Comparison of ENCODE assay signal across 8 mouse cellular contexts in the genomic region with DNA sequence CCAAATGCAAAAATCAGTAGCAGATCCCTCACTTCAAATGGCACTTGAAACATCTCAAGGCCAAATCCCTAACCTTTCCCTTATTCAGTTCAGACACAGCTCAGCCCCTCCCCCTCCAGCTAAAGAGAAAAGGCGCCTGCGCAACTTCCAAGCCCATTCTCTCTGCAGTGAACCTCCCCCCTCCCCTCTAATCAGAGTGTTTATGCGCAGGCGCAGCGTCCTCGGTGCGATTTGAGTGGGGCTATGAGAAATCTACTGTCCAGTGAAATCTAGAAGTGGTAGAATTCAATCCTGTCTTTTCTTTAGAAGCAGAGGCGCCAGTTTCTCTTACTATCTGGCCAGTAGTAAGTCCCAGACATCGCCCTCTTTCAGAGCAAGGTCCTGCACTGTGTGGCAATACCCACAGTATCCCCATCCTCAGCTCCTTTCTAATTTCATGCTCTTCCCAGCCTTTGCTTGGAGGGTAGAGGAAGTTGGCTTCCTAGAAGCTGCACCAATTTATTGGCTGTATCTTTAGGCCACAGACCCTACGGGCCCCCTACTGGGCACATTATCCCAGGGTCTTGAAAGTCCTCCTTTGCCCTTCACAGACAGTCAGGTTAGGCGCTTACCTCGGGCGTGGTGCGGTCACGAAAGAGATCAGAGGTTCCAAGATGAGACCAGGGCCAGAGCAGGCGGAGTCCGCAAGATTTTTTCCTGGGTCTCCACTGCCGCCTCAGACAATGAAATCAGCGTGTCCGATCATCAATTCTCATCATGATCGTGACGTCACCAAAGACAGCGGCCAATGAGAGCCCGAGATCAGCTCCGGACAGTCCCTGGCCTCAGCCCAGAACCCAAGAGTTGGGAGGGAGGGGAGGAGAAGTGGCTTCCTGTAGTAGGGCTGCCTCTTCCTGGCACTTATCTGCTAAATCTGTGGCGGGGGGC. TPM values are rescaled to one million over a fixed set of nuclear protein-coding genes. Genes with fewer than 3 reads are reported as not detected.
DNase-seq lines count a peak whose midpoint lies in the region; ATAC-seq and TF ChIP-seq lines count a peak whose summit lies in the region.

A gene (minus strand): TSS at position 724 of the 927 bp plus-strand sequence.

- no peaks in the 10 kb centered on the region for H3K36me3 ChIP-seq in hindbrain, embryonic 15.5 days
- H3K36me3 ChIP-seq in lung, postnatal 0 days (ENCODE audit: insufficient read depth, low read length) = no peaks in the 10 kb centered on the region

- no peak for TF ChIP-seq CTCF in cortical plate, adult 2 months (IDR thresholded peaks at IDR 0.05; ENCODE audit: extremely low read depth, insufficient read depth, low read length)
- peak; percentile 6; the same call in 1 of the 2 replicates for TF ChIP-seq CTCF in lung, postnatal 0 days (IDR thresholded peaks at IDR 0.05)

- no peaks in the 10 kb centered on the region for H3K4me1 ChIP-seq in cortical plate, adult 2 months (ENCODE audit: control insufficient read depth, insufficient read depth, low read length)
- no peaks in the 10 kb centered on the region for H3K4me1 ChIP-seq in hindbrain, embryonic 15.5 days (replicated peaks)
- no peaks in the 10 kb centered on the region for H3K4me1 ChIP-seq in lung, postnatal 0 days (ENCODE audit: insufficient read depth, low read depth, low read length)

- peak within 1 kb of the TSS; percentile 57 for H3K9ac ChIP-seq in hindbrain, embryonic 15.5 days
- H3K9ac ChIP-seq in lung, postnatal 0 days (replicated peaks; ENCODE audit: low read depth) = no peak within 1 kb of the TSS

- no peak for TF ChIP-seq EP300 in lung, postnatal 0 days (IDR thresholded peaks at IDR 0.05)

- H3K4me2 ChIP-seq in hindbrain, embryonic 15.5 days = peak within 1 kb of the TSS; percentile 57
- peak within 1 kb of the TSS; percentile 50 for H3K4me2 ChIP-seq in lung, postnatal 0 days (replicated peaks; ENCODE audit: low read depth, low read length)

- no peaks in the 10 kb centered on the region for H3K27me3 ChIP-seq in hindbrain, embryonic 15.5 days
- H3K27me3 ChIP-seq in lung, postnatal 0 days (replicated peaks; ENCODE audit: insufficient read depth, low read length) = no peaks in the 10 kb centered on the region

- H3K4me3 ChIP-seq in cortical plate, adult 2 months (ENCODE audit: insufficient read depth, low read length) = peak within 1 kb of the TSS; percentile 84
- peak within 1 kb of the TSS; percentile 54 for H3K4me3 ChIP-seq in hindbrain, embryonic 15.5 days
- peak within 1 kb of the TSS; percentile 39 for H3K4me3 ChIP-seq in lung, postnatal 0 days (ENCODE audit: low read depth, low read length)

- peak; percentile 34 for DNase-seq in adrenal gland, adult 8-10 months
- DNase-seq in gastrocnemius, adult 8-10 months (ENCODE audit: low spot score in 2 of 2) = peak; percentile 2 to 5
- DNase-seq in layer of hippocampus, postnatal 36 days = peak; percentile 58 to 63
- peak; percentile 76 for DNase-seq in lung, postnatal 0 days (ENCODE audit: low spot score)
- peak; percentile 63 for DNase-seq in right cerebral cortex, adult 18-20 months
- no peak for DNase-seq in thymus, adult 18-20 months

- H3K9me3 ChIP-seq in hindbrain, embryonic 15.5 days = no peaks in the 10 kb centered on the region
- H3K9me3 ChIP-seq in lung, postnatal 0 days (ENCODE audit: low read length) = no peaks in the 10 kb centered on the region

- peak within 1 kb of the TSS; percentile 38; the same call in 1 of the 2 replicates for H3K27ac ChIP-seq in cortical plate, adult 2 months (ENCODE audit: insufficient read depth, low read length)
- H3K27ac ChIP-seq in hindbrain, embryonic 15.5 days (replicated peaks) = peak within 1 kb of the TSS; percentile 85
- H3K27ac ChIP-seq in lung, postnatal 0 days (ENCODE audit: low read length) = no peak within 1 kb of the TSS

- TF ChIP-seq POLR2A in cortical plate, adult 2 months (IDR thresholded peaks at IDR 0.05; ENCODE audit: extremely low read depth, insufficient read depth, low read length) = peak; percentile 43; the same call in 1 of the 2 replicates

- 17% methylated on average over 26 of the region's 26 CpGs for WGBS in hindbrain, embryonic 15.5 days
- WGBS in lung, postnatal 0 days = 12% methylated on average over 26 of the region's 26 CpGs

- ATAC-seq in hindbrain, embryonic 15.5 days (ENCODE audit: low FRiP score, low read depth) = peak; percentile 95
- peak; percentile 84 for ATAC-seq in lung, postnatal 0 days

RNA-seq across cellular contexts. Expression of the gene that starts here (rescaled TPM):
- total RNA-seq in adrenal gland, adult 8-10 months (2022) = 1 to 10 TPM in 3 of 4 experiments, under 1 TPM in 1; 0.93 to 1.9 (median 1.3) TPM
- 5.2 and 5.4 TPM in 2 replicates for polyA plus RNA-seq in cortical plate, adult 2 months (2012; rRNA removed)
- total RNA-seq in gastrocnemius, adult 8-10 months (2022) = under 1 TPM in 3 of 4 experiments, not detected in 1; 0.09 to 0.13 (median 0.10) TPM
- polyA plus RNA-seq in hindbrain, embryonic 15.5 days (2015; fragmentation: Nextera tagmentation; extraction: Ambion mirVana) = 1.5 and 1.6 TPM in 2 replicates
- total RNA-seq in layer of hippocampus, postnatal 36 days (2021) = 1 to 10 TPM; 3.5 to 3.6 TPM
- 0.37 and 0.48 TPM in 2 replicates for polyA plus RNA-seq in lung, postnatal 0 days (2015; fragmentation: Nextera tagmentation; extraction: Ambion mirVana)

Comparison
In these comparisons a context has a peak if more than half of its experiments do, and no peak if none do; other contexts are left out.
1. Peak in DNase-seq in gastrocnemius, adult 8-10 months; RNA of the gene not detected or under 1 TPM.
2. Peak in DNase-seq, ATAC-seq, H3K4me3 ChIP-seq and H3K4me2 ChIP-seq in lung, postnatal 0 days; RNA of the gene not detected or under 1 TPM.
3. DNase-seq: peak in adrenal gland, adult 8-10 months (single experiment), layer of hippocampus, postnatal 36 days (2 of 2) and right cerebral cortex, adult 18-20 months (single experiment); none in thymus, adult 18-20 months (0 of 2).
4. Peak in every context shown above with its lines, with median percentiles within 50 percentile points of each other: H3K4me3 ChIP-seq.